Mouse (Mus musculus) spleen, adult 12 weeks (tissue): ENCODE results near the gene Ranbp3l.

Experiments used
- DNase-seq: peaks from one replicate; pipeline ENCODE4 v3.0.0; 2022; ENCODE audit warnings: low spot score

The Ranbp3l gene

DNA sequence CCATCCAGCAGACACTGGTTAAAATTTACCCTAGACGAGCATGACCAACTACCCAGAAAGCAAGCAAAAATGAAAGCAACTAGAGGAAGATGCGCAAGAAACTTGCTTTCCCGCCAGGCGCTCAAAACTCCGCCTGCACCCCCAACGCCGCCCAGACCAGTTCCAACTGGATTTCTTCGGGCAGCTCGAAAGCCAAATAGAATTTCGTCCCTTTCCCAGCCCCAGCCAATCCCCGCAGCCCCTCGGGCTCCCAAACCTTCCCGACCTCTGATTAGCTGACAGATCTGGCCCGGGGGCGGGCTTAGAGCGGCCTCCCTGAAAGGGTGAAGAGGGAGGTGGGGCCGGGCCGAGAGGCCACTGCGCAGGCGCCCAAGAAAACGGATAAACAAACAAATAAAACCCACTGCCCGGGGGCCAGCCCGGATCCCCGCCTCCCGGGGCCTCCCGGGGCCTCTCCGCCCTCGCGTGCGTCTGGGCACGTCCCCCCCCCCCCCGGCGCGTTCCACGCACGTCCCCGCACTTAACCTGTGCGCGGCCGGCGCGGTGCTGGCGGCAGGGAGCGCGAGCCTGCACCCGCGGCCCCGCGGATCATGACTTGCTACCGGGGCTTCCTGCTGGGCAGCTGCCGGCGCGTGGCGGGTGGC is 103.3 kb downstream of the Ranbp3l start, which contains the start of gene Nadk2:
Gene Nadk2 (plus strand): TSS at position 349 of the 644 bp plus-strand sequence.
- DNase-seq: peak; percentile 97

DNA sequence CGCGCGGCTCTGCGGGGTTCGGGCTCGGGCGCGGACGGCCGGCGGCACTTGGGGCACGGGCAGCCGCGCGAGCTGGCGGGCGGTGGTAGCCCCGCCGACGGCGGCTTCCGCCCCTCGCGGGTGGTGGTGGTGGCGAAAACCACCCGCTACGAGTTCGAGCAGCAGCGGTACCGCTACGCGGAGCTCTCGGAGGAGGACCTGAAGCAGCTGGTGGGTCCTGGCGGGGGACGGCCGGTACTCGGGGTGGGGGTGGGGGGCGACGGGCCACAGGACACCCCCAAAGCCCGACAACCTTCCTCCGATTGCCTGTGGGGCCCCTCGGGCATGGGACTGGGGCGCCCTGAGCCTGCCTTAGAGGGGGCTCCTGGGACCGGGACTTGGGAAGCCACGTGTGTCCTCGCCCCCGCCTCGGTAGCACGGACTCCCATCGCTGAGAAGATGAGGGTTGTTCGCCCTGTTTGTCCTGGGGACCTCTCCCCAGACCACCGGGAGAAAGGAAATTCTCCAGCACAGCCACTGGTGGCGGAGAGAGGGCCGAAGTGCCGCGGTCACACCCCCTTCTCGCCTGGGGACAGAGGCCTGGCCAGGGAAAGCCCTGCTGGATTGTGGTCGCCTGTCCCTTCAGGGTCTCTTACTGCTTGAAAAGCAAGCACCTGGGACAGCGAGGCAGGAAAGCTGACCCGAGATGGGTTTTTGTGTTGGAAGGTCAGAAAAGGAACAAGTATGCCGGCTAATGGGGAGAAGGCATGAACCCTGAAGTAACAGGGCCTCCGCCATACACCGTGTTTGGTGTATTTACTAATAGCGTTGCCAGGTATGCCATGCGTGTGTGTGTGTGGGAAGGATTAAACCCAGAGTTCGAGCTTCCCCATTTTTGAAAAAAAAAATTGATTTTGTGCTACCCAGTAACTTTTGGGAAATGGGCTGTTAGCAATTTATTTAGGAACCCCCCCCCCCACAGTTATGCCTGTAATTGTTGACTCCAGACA is 104.1 kb downstream of the Ranbp3l start:
- DNase-seq: peak; percentile 50

DNA sequence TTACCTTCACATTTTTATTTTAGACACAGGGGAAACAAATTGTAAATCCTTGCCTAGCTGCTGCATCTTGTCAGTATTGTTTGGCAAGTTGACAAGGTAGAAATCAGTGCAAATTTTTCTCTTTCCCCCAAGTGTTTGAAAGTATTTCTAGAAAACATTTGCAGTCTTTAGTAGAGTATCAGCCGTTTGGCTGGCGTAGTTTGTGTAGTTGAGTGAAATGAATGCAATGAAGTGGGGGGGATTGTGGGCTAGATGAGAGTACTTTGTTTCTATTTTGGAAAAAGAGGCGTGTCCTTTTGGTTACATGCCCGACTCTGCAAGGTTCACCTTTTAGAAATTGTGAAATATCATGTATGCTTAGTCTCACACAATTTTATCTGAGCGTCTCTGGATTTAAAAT is 104.9 kb downstream of the Ranbp3l start:
- no peak for DNase-seq

DNA sequence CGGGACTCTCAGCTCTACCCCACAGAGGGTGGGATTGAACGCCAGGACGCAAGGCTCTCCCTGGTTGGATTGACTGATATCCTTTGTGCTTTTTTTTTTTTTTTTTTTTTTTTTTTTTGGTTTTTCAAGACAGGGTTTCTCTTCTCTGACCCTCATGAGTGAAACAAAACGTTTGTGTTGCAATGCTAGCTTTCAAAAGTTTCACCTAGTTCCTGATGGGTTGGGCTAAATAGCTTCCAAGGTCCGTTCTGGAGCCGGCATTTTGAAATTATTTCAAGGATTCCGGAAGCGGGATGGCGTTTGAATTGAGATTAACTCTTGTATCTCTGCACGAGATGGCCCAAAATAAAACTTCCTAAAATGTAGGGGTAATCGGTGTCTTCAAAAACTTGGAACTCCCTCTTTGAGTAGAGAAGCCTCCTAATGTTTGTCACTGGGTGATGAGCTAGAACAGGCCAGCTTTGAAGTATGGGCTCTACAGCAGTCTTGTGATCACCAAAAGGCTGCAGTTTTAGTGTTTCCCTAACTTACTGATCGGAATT is 105.4 kb downstream of the Ranbp3l start:
- no peak for DNase-seq

DNA sequence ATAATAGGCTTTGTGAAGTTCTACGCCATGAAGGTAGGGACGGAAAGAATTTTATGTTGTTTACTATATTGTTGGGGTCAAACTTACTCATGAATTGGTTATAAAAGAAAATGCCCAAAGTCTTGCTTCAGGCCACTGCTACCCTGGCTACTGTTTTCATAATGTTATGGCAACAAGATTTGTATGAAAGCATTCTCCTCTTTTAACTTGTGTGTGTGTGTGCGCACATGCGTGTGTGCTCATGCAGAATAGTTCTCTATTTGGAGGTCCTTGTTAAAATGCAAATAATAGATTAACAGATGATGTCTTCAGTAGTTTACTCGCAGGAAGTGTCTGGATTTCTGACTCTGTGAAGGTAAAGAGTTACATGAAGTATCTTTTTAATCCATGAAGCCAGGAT is 105.9 kb downstream of the Ranbp3l start:
- DNase-seq: no peak

DNA sequence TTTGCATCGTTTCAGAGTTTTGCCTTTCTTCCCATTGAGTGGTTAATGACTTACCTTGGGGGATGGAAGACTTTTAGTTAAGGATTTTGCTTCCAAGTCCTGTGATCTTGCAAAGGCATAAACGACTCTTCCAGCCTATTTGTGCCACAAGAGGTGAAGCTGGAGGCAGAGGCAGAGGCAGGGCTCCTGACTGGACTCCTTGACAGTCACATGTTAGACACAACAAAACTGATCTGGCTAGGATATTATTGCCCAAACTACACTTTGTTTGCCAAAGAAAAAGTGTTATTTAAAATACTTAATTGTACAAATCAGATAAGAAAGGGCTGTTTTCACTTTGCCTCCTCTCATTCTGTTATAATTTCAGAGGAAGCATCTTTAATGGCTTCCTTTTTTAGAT is 106.4 kb downstream of the Ranbp3l start:
- DNase-seq: no peak

DNA sequence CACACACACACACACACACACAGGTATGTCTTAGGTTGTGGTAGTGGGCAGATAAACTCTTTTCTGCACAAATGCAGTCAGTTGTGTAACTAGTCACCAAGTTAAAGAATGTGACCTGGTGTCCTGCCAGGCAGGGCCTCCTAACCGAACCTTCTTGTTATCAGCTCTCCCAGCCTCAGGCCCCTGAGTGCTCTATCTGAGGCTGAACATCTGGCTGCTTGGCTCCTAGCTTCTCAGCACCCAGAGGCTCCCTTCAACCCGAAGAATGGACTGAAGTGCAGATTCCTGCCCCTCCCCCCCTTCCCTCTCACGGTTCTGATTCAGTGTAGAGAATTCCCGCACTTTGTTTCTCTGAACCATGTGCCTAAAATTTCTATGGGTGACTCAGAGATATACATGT is 106.9 kb downstream of the Ranbp3l start:
- peak; percentile 69 for DNase-seq

DNA sequence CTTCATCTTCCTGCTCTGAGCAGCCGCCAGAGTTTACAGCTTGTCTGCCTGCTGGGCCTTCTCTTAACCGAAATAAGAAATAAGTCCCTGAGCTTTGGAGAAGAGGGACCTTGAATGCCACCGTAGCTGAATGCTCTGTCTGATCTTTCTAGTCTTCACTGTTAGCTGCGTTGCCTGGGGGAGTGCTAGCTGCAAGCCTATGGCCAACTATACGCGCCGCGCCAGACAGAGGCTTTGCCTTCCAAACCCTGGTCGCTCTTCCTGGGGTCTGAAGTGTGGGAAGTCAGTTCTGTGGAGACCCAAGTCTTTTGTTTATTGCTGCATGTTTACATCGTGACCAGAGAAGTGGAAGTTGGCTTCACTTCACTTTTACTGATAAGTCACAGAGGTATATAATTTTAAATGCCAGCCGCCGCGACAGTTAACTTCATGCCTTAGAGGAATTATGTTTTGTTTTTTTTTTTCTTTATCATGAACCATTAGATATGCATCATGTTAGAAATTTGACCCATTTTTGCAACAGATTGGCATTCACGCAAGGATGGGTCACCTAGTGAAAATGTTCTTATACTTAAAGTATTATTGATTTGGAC is 108.0 kb downstream of the Ranbp3l start:
- DNase-seq: no peak

DNA sequence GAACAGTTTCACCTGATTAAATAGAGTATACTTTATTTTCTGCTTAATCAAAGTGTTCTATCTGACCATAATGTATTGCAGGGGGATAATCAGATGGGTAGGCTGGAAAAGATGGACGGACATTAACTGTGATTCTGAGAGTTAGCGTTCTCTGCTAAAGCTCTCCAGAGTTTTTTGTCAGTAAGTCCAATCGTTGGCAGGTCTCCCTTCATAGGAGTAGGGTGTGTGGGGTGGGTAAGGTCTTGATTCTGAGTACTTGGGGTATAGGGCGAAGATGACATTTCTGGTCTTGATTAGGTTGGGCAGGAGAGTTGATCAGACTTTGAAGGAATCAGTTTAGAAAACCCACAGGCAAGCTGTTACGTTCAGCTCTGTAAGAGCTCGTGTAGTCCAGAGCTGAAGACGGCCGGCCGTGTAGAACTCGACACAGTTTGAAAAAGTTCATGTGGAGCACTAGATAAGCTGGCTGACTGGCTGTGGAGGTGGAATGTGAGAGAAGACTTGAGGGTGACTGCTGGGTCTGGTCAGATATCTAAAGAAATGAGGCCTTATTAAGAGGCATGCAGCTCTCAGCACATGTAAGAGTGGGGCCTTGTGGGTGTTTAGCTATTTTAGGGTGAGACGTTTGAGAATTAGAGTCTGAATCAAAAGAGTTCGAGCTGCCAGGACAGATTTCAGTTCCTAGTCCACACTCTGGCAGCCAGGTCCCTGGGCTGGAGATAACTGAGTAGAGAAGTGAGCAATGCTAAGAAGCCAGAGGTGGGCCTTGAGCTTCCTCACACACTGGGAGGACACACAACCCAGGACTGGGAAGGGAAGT is 110.9 kb downstream of the Ranbp3l start:
- peak; percentile 32 for DNase-seq

DNA sequence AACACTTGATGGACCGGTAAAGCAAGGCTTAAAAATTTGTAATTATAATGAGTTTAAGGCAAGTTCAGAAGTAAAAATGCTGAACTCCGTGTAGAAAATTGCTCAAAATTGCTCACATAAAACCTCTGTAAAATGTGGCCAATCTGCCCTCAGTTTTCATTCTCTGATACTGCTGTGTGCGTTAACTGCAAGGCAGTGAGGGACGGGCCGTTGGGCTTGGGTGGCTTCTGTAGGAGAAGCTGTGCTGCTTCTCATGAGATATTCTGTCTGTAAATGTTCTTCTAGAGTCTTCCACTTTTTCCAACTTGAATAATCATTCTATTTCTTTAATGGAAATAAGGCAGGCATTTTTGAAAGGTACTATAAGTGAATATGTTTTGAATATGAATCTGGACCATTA is 111.9 kb downstream of the Ranbp3l start:
- DNase-seq: no peak

DNA sequence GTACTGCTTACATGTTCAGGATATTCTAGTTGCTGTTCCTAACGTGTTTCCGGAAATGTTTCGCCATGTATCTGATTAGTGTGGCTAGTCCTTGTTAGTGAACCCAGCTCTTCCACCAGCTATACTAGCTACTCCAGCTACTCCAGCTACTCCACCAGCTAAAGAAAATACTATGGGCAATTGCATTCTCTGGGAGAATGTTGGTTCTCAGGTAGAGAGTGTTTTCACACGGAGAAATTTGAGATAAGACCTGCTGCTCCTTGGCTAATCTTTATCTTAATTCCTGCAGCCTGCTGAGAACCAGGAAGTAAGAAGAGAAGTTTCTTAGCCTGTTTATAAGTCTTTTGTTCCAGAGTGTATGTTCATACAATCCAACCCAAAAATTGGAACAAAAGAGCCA is 112.5 kb downstream of the Ranbp3l start:
- DNase-seq: no peak

DNA sequence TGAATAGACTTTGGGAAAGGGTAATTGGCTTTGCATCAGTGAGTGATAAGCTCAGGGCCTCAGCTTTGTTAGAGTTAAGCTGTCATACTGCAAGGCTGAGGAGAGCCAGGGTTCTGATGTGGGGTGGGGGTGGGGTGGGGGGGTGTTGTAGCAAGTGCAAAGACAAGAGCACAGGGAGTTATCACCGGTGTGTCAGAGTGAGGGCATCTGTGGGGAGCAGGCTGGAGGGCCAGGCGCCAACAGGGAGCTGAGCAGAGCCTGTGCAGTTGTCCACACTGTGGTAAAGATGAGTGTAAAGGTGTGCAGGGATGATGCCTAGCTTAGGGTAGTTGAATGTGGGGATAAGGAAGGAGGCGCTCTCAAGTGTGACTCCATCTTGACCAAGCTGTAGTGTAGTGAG is 113.5 kb downstream of the Ranbp3l start:
- no peak for DNase-seq

DNA sequence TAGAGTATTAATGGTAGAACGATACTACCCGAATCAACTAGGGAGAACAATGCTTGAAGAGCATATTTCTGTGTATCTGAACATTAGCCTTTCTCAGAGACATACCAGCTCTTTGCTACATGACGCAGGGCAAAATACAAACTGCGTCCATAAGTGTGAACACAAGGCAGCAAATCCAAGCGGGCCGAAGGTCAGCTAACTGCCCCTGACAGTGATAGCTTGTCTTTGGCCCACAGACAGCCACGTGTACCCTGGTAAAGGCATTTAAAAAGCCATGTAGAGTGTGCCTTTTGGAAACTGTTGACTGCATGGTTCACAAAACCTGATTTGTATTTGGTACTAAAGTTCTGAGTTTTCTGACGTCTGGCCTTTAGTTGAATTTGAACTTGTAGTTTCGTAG is 115.0 kb downstream of the Ranbp3l start:
- no peak for DNase-seq

DNA sequence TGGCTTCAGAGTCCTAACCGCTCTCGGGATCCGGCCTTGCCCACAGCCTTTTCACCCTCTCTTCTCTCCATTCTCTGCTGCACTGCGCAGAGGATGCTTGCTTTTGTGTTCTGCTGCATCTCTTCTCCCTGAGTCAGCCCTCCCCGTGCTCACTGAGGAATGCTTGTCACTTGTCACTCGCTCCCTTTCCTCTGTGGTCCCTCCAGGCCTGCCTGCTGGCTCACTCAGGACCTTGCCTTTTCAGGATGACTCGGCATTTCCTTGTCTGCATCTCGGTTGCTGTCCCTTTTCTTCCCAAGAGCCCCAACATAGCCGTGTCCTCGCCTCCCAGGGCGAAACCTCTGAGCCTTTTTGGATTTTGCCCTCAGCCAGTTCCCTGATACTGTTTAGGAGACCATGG is 119.1 kb downstream of the Ranbp3l start:
- DNase-seq: peak; percentile 17

DNA sequence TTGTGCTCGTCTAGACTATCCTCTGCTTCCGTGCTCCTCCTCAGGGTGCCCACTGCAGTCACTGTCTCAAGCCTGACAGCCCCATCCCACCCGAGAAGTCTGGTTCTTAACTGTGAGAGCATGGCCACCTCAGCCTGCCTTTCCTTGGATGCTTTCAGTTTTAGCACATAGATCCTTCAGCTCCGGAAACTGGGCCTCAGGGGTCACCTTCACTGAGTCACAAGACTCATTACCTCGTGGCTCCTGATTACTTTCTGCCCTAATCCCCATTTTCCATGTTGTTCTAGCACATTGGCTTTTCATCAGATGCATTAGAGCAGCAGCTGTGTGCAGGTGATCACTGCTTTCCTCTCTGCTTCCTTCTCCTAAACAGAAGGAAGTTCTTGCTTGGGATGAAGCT is 119.7 kb downstream of the Ranbp3l start:
- no peak for DNase-seq

DNA sequence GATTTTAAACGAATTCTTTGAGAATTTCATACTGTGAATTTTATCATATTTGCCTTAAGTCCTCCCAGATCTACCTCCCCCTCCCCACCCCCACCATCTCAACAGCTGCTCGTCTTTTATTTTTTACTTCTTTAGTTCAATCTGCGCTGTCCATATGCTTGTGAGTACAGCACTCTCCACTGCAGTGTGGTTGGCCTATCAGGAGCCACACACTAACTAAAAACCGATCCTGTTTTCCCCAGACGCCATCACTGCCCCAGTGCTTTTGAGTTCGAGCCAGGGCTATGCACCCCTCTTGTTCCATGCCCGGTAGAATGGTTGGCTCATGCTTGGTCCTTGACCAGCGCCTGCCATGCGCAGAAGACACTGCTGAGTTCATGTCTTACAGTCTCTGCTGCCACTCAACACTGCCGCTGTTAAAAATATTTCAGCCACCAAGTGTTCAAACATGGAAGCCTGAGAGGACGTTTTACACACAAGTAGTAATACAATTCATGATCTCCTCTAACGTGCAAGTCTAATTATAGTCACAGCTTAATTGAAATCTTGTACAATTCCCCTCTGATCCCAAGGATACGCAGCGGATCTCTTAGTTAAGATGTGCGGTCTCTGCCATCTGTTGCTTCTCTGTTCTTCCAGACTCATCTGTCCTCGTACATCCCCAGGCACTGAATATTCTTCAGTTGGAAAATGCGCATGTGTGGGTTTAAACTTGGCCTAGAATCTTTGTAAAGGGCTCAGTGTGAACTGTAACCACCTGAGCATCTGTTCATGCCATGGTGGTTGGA is 120.3 kb downstream of the Ranbp3l start:
- DNase-seq: no peak

DNA sequence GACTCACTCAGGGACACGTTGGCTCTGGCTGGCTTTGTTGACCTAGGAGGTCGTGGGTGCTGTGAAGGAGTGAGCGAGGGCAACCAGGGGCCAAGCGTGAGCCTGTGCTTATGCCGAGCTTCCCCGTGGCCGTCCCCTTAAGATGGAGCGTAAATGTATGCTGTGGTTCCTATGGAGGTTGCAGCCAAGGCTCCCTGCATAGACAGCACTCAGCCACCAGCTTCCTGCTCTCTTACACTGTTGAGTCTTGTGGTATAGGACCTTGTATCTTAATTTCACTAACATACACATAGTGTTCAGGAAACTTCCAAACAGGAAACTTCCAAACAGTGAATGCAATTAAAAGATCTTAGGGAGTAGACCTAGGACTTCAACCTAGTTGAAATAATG is 120.9 kb downstream of the Ranbp3l start:
- DNase-seq: no peak

DNA sequence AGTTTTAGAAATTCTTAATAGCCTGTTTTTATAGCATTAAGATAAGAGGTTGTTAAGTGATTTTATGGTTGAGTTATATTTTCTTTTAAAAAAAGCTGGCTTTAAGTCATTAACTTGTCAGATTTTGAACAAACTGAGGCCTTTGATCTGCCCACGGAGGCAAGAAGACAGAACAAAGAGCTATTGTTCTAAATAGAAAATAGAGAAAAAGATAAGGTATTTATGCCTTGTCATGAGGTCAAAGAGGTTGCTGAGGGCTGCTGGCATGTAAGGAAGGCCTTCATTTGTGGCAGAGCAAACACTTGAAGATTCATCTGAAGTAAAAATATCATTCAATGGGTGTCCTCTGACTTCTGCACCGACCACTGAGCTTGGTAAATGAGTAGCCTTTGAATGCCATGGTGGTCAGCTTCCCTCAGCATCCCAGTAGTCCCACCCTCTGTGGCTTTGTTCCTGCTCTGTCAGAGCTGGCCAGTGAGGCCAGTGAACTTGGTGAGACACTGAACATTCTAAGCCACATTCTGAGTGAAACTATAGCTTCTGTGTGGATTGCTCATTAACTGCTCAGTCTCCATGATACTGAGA is 121.5 kb downstream of the Ranbp3l start:
- no peak for DNase-seq

DNA sequence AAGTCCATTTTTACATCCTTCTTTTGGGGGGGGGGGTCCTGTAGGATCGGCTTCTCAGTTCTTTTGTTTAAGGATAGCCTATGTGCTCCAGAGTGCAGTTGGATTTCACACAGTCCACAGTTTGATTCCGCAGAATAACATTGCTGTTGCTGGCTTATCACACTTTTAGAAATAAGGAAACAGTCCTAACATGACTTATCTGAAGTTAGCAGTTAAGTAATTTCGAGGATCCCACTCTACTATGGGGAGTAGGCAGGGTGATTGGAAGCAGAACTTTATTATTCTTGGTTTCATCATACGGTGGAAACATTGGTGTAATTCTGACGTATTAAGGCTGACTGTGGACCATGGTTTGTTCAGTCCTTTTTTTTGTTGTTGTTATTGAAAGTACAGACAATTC is 122.9 kb downstream of the Ranbp3l start:
- no peak for DNase-seq

DNA sequence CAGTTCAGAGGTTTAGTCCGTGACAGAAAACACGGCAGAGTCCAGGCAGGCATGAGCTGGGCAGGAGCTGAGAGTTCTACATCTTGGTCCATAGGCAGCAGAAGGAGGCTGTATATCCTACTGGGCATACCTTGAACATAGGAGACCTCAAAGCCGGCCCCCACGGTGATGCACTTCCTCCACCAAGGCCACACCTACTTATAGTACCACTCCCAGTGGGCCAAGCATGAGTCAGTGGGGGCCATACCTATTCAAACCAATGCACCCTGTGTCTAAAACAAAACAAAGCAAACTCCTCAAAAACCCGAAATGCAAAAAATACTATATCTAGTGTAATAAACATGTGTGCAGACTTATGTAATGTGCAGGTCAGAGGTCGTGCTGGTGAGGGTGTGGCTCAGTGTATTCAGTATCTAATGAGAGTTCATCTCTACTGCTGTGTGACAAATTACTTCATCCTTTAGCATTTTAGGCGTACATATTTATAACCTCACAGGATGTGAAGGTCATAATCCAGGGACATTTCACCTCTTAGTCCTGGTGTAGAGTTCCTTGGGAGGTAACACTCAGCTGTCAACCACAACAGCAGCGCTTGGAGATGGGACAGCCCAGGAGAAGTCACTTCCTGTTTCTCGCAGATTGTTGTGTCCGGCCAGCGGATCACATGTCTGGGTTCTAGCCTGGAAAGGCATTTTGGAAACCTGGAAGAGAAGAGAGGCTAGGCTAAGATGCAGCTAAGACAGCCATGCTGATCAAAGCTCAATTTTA is 126.0 kb downstream of the Ranbp3l start:
- DNase-seq: no peak
